In genomic region chr15:28864913-28865312, GRCm38 (mm10) we compare ENCODE assay signal across 24 mouse cellular contexts.
"Had no signal": no experiment of that assay in that cellular context is flagged by ENCODE, and none has a peak within 500 bp of the region (broad histone marks: within the 10 kb centered on the region; RNA-seq: fewer than 3 reads in every experiment).

No protein-coding gene starts in this region.

- H3K27ac ChIP-seq: forebrain, embryonic 15.5 days; heart, embryonic 13.5 days; hindbrain, embryonic 13.5 days; hindbrain, embryonic 15.5 days; hindbrain, postnatal 0 days; kidney, embryonic 15.5 days; kidney, postnatal 0 days; limb, embryonic 13.5 days; limb, embryonic 15.5 days; liver, embryonic 12.5 days; liver, embryonic 14.5 days had no signal

- H3K4me1 ChIP-seq: forebrain, embryonic 15.5 days; hindbrain, embryonic 13.5 days; hindbrain, embryonic 15.5 days; kidney, embryonic 15.5 days; limb, embryonic 13.5 days; limb, embryonic 15.5 days; liver, embryonic 12.5 days had no signal

- H3K4me3 ChIP-seq: forebrain, embryonic 15.5 days; heart, embryonic 13.5 days; hindbrain, embryonic 13.5 days; hindbrain, embryonic 15.5 days; kidney, embryonic 15.5 days; limb, embryonic 13.5 days; limb, embryonic 15.5 days; liver, embryonic 12.5 days had no signal

- H3K36me3 ChIP-seq: forebrain, embryonic 15.5 days; heart, embryonic 13.5 days; hindbrain, embryonic 13.5 days; hindbrain, embryonic 15.5 days; kidney, embryonic 15.5 days; limb, embryonic 13.5 days; limb, embryonic 15.5 days; liver, embryonic 12.5 days had no signal

- H3K4me2 ChIP-seq: forebrain, embryonic 15.5 days; heart, embryonic 13.5 days; hindbrain, embryonic 13.5 days; hindbrain, embryonic 15.5 days; kidney, embryonic 15.5 days; limb, embryonic 13.5 days; limb, embryonic 15.5 days; liver, embryonic 12.5 days had no signal

- H3K27me3 ChIP-seq: forebrain, embryonic 15.5 days; heart, embryonic 13.5 days; hindbrain, embryonic 13.5 days; hindbrain, embryonic 15.5 days; kidney, embryonic 15.5 days; limb, embryonic 13.5 days; limb, embryonic 15.5 days; liver, embryonic 12.5 days had no signal

- H3K9me3 ChIP-seq: forebrain, embryonic 15.5 days; heart, embryonic 13.5 days; hindbrain, embryonic 13.5 days; hindbrain, embryonic 15.5 days; kidney, embryonic 15.5 days; limb, embryonic 13.5 days; limb, embryonic 15.5 days; liver, embryonic 12.5 days had no signal

- ATAC-seq: forebrain, embryonic 15.5 days; forebrain, postnatal 0 days; hindbrain, postnatal 0 days; intestine, embryonic 16.5 days; liver, embryonic 12.5 days had no signal

- H3K9ac ChIP-seq: forebrain, embryonic 15.5 days; forebrain, postnatal 0 days; heart, embryonic 13.5 days; hindbrain, embryonic 13.5 days; hindbrain, embryonic 15.5 days; kidney, embryonic 15.5 days; limb, embryonic 13.5 days; limb, embryonic 15.5 days; liver, embryonic 12.5 days; liver, embryonic 14.5 days had no signal

- DNase-seq: forebrain, postnatal 0 days; gastrocnemius, postnatal 14 days; gastrocnemius, postnatal 36 days; kidney, adult 11 months; kidney, adult 2 months; kidney, adult 9 months; kidney, postnatal 14 days; kidney, postnatal 36 days; layer of hippocampus, adult 9-11 months; layer of hippocampus, postnatal 36 days; left cerebral cortex, postnatal 4 days; lung, adult 18-20 months had no signal
